Mouse (Mus musculus): Measurements from ENCODE around the gene Srsf1. TPM values are rescaled to one million over a fixed set of nuclear protein-coding genes. Genes with fewer than 3 reads are reported as not detected.

Srsf1 gene
- total and polyA plus RNA-seq, 3 experiments: 416 to 812 (median 730) TPM

DNA sequence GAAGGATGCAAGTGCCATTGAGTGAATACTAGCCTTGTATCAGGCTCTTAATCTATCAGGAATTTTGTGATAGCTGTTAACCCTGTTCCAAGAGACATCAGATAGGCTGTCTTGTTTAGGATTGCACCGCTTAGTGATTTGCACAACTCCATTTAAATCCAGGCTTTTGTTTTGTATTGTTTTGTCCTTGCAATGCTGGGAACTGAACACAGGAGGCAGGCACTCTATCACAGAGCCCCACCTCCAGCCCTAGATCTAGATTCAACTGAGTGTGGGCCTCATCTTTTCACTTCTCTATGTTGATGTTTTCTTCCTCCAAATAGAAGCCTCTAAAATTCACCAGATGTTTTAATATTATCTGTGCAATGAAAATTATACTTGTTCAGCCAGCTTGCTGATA lies 28.5 kb downstream of the Srsf1 start:
- H3K4me3 ChIP-seq (replicated peaks in 1 of 3; ENCODE audit: low read depth in 2 of 3, low read length in 2 of 3, poor library complexity in 1 of 3): no peak overlapping the region
- no peak overlapping the region for H3K27ac ChIP-seq (ENCODE audit: insufficient read depth, low read depth)
- dilution Hi-C loops (cut with MboI; ENCODE audit: extremely low pct_ligation_motif_present, extremely low pct_unique_long_range_greater_than_20kb, low sequenced_read_pairs) (no loop called here), in situ Hi-C loops (cut with MboI; ENCODE audit: low pct_ligation_motif_present, low pct_unique_long_range_greater_than_20kb, low sequenced_read_pairs) (loop anchor here (5.0 kb wide), 1 partner anchor 37 kb away; no protein-coding TSS in a partner anchor)
- TF ChIP-seq SIN3A (IDR thresholded peaks at IDR 0.05; ENCODE audit: low read length) (no peak), IRF4 (IDR thresholded peaks at IDR 0.05; ENCODE audit: low read depth, low read length) (no peak), MYC (IDR thresholded peaks at IDR 0.05; ENCODE audit: low read depth, low read length) (no peak), USF2 (conservative IDR thresholded peaks at IDR 0.05; ENCODE audit: low read depth, low read length) (no peak), ZKSCAN1 (IDR thresholded peaks at IDR 0.05; ENCODE audit: borderline replicate concordance, low read depth, low read length) (no peak), MEF2A (IDR thresholded peaks at IDR 0.05; ENCODE audit: borderline replicate concordance, low read depth, low read length) (no peak)
- peaks cover 54 to 69% of the 10 kb centered on the region in 2 experiments for H3K36me3 ChIP-seq (replicated peaks in 1 of 2; ENCODE audit: control insufficient read depth in 1 of 2, insufficient read depth in 1 of 2, low read length in 1 of 2)
- DNase-seq (ENCODE audit: extremely low read depth): no peak
- no peak overlapping the region for H3K9ac ChIP-seq (ENCODE audit: insufficient read depth, low read depth)
- no peak overlapping the region for H3K4me2 ChIP-seq (ENCODE audit: insufficient read depth, low read depth, poor library complexity, severe bottlenecking)
- H3K79me2 ChIP-seq (replicated peaks; ENCODE audit: control insufficient read depth, extremely low read depth, insufficient read depth, poor library complexity, severe bottlenecking): peaks cover 30% of the 10 kb centered on the region
- peaks cover 2 to 15% of the 10 kb centered on the region in 2 experiments; a peak in 3 of 4 replicates for H3K4me1 ChIP-seq (ENCODE audit: control insufficient read depth in 1 of 2, insufficient read depth in 2 of 2)
- no peaks in the 10 kb centered on the region for H3K27me3 ChIP-seq (replicated peaks)
- no peaks in the 10 kb centered on the region for H3K9me3 ChIP-seq (replicated peaks; ENCODE audit: low read length)

DNA sequence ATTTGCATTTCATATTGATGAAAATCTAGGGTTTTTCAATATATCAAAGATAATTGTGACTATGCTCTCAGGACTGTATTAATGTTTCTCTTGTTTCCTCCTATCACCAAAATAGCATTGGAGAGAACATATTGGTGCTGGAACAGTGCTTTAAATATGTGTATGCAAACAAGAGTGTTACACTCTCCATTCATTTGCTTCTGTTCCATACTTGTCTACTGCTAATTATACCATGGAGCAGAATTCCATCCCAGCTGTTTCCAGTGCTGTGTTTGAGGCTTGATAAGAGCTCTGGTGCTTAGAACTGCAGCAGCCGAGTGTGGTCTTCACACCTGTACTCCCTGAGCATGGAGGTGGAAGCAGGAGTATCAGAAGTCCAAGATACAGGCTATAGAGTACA lies 29.2 kb downstream of the Srsf1 start:
- peaks cover 23% of the 10 kb centered on the region for H3K79me2 ChIP-seq (replicated peaks; ENCODE audit: control insufficient read depth, extremely low read depth, insufficient read depth, poor library complexity, severe bottlenecking)
- in situ Hi-C loops (cut with MboI; ENCODE audit: low pct_ligation_motif_present, low pct_unique_long_range_greater_than_20kb, low sequenced_read_pairs) (loop anchor here (5.0 kb wide), 1 partner anchor 36 kb away; no protein-coding TSS in a partner anchor), dilution Hi-C loops (cut with MboI; ENCODE audit: extremely low pct_ligation_motif_present, extremely low pct_unique_long_range_greater_than_20kb, low sequenced_read_pairs) (no loop called here)
- H3K9me3 ChIP-seq (replicated peaks; ENCODE audit: low read length): no peaks in the 10 kb centered on the region
- no peaks in the 10 kb centered on the region for H3K27me3 ChIP-seq (replicated peaks)
- no peak for DNase-seq (ENCODE audit: extremely low read depth)
- TF ChIP-seq BHLHE40 (IDR thresholded peaks at IDR 0.05; ENCODE audit: low read depth, low read length) (no peak), ZC3H11A (IDR thresholded peaks at IDR 0.05; ENCODE audit: low read depth, low read length) (no peak), ELF1 (IDR thresholded peaks at IDR 0.05; ENCODE audit: low read depth, low read length) (no peak), ZMIZ1 (IDR thresholded peaks at IDR 0.05; ENCODE audit: low read depth, low read length) (no peak), MAX (IDR thresholded peaks at IDR 0.05; ENCODE audit: low read length) (no peak), IRF4 (IDR thresholded peaks at IDR 0.05; ENCODE audit: low read depth, low read length) (no peak), MAFK (IDR thresholded peaks at IDR 0.05; ENCODE audit: insufficient replicate concordance, low read length) (no peak), EP300 (IDR thresholded peaks at IDR 0.05; ENCODE audit: low read length) (no peak), TBP (conservative IDR thresholded peaks at IDR 0.05; ENCODE audit: low read depth, low read length) (no peak), E2F4 (IDR thresholded peaks at IDR 0.05; ENCODE audit: insufficient replicate concordance, low read depth, low read length) (no peak), RCOR1 (conservative IDR thresholded peaks at IDR 0.05; ENCODE audit: low read depth, low read length) (no peak), MAZ (IDR thresholded peaks at IDR 0.05; ENCODE audit: low read depth, low read length) (no peak), SMC3 (IDR thresholded peaks at IDR 0.05; ENCODE audit: low read depth, low read length) (no peak), PAX5 (IDR thresholded peaks at IDR 0.05; ENCODE audit: low read length) (no peak), KAT2A (IDR thresholded peaks at IDR 0.05; ENCODE audit: insufficient replicate concordance, low read length) (no peak)
- H3K4me2 ChIP-seq (ENCODE audit: insufficient read depth, low read depth, poor library complexity, severe bottlenecking): no peak overlapping the region
- H3K4me1 ChIP-seq (ENCODE audit: control insufficient read depth in 1 of 2, insufficient read depth in 2 of 2): peaks cover 0 to 8% of the 10 kb centered on the region in 2 experiments; a peak in 2 of 4 replicates
- no peak overlapping the region for H3K9ac ChIP-seq (ENCODE audit: insufficient read depth, low read depth)
- H3K4me3 ChIP-seq (replicated peaks in 1 of 3; ENCODE audit: low read depth in 2 of 3, low read length in 2 of 3, poor library complexity in 1 of 3): no peak overlapping the region
- H3K27ac ChIP-seq (ENCODE audit: insufficient read depth, low read depth): no peak overlapping the region
- peaks cover 59 to 76% of the 10 kb centered on the region in 2 experiments for H3K36me3 ChIP-seq (replicated peaks in 1 of 2; ENCODE audit: control insufficient read depth in 1 of 2, insufficient read depth in 1 of 2, low read length in 1 of 2)

Data from CH12.LX (cell line).